Mouse (Mus musculus) forebrain, postnatal 0 days (tissue): ENCODE results near the gene Akap6. TPM values are rescaled to one million over a fixed set of nuclear protein-coding genes. Genes with fewer than 3 reads are reported as not detected.

Source experiments
- ATAC-seq: fragments of 200-750 bp; cut with Nextera tagmentation; 2 replicates; pipeline ENCODE4 v1.8.0; 2017; ENCODE audit warnings: mild to moderate bottlenecking, moderate library complexity
- DNase-seq: peaks from one replicate; pipeline ENCODE4 v3.0.0-alpha.2; 2015
- H3K27ac ChIP-seq: fragments of 300-500 bp; sonication (generic); 2 replicates; pipeline ENCODE4 v1.5.1; 2014; ENCODE audit warnings: low read depth, mild to moderate bottlenecking, antibody characterized with exemption, low read length, moderate library complexity, mixed read lengths
- H3K27me3 ChIP-seq: fragments of 300-500 bp; sonication (generic); 2 replicates; pipeline ENCODE4 v1.6.1; 2014; ENCODE audit warnings: mild to moderate bottlenecking, low read length, mixed read lengths; ENCODE audit not compliant: insufficient read depth
- H3K36me3 ChIP-seq: fragments of 300-500 bp; sonication (generic); 2 replicates; pipeline ENCODE4 v1.6.1; 2014; ENCODE audit warnings: mild to moderate bottlenecking, moderate library complexity; ENCODE audit not compliant: insufficient read depth
- H3K4me1 ChIP-seq: fragments of 300-500 bp; sonication (generic); 2 replicates; pipeline ENCODE4 v1.6.1; 2014; ENCODE audit warnings: antibody characterized with exemption; ENCODE audit not compliant: insufficient read depth
- H3K4me2 ChIP-seq: fragments of 300-500 bp; sonication (generic); 2 replicates; pipeline ENCODE4 v1.6.1; 2014; ENCODE audit warnings: low read depth, mild to moderate bottlenecking, moderate library complexity
- H3K4me3 ChIP-seq: fragments of 300-500 bp; sonication (generic); 2 replicates; pipeline ENCODE4 v1.5.1; 2014; ENCODE audit warnings: low read depth, low read length, mixed read lengths
- H3K9ac ChIP-seq: fragments of 300-500 bp; sonication (generic); 2 replicates; pipeline ENCODE4 v1.6.1; 2014; ENCODE audit warnings: mild to moderate bottlenecking
- H3K9me3 ChIP-seq: fragments of 300-500 bp; sonication (generic); 2 replicates; pipeline ENCODE4 v1.6.1; 2016; ENCODE audit warnings: low read length
- CTCF ChIP-seq: sonication (generic); IDR thresholded peaks from 2 replicates; pipeline ENCODE4 v1.5.1; 2016; ENCODE audit warnings: antibody characterized with exemption, control low read depth, low read depth
- WGBS: fragments of 180-500 bp; shearing (Covaris S2); extraction: QIAGEN DNeasy Blood & Tissue Kit; methylation state at CpG from one replicate; pipeline ENCODE4 v1.1.7; 2014; 5-methylcytosine and 5-hydroxymethylcytosine counted together
- polyA plus RNA-seq: library from polyadenylated mRNA; unstranded; fragments of >200 nt; fragmentation: Nextera tagmentation; extraction: Ambion mirVana; gene quantifications from 2 replicates; pipeline ENCODE4 v1.2.1, GENCODE M21; 2015
- total RNA-seq: library from RNA; depleted of rRNA; stranded (reverse); fragments of >200 nt; gene quantifications from 2 replicates; pipeline ENCODE4 v1.2.3, GENCODE M21; 2014

The Akap6 gene
- total and polyA plus RNA-seq, 2 experiments from 2014 or later, result 14.4 to 68.9 TPM

DNA sequence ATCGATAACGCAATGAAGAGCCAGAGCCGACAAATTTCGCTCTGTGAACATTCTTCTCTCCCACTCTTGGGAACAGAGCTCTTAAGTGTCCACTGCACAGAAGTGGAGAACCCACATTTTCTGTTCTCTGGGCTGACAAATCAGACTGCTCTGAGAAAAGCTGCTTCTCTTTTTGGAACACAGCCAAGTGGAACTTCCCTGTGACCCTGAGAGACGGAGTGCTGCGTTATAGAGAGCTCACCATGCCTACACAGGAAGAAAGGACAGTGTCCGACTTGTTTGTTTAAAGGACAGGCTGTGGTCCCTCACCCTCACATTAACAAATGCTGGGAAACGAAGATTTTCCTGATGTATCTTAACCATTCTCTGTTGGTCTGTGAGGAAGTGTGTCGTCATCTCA lies 11.8 kb upstream of the Akap6 start:
- TF ChIP-seq CTCF, result no peak
- Histone ChIP-seq H3K4me3 (no peak overlapping the region), H3K27ac (no peak overlapping the region), H3K4me2 (no peak overlapping the region), H3K9ac (no peak overlapping the region), H3K9me3 (no peaks in the 10 kb centered on the region), H3K4me1 (no peaks in the 10 kb centered on the region), H3K36me3 (no peaks in the 10 kb centered on the region), H3K27me3 (no peaks in the 10 kb centered on the region)
- no peak for ATAC-seq
- WGBS, result 64% methylated on average over 9 of the region's 9 CpGs
- no peak for DNase-seq

DNA sequence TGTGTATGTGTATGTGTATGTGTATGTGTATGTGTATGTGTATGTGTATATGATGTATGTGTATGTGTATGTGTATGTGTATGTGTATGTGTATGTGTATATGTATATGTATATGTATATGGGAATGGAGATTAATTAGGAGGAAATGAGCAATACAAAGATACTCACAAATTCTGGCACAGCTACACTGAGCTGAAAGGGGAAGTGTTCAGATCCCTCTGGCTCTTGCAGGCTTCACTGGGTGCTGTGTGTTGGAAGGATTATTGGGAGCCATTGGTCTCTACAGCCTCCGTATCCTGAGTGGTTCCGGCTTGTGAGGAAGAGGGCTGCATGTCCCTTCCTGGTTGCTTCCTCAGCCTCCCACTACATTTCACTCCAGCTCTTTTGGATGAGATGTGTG lies 10.5 kb upstream of the Akap6 start:
- Histone ChIP-seq H3K4me2 (no peak overlapping the region), H3K9me3 (no peaks in the 10 kb centered on the region), H3K4me3 (no peak overlapping the region), H3K27ac (no peak overlapping the region), H3K4me1 (no peaks in the 10 kb centered on the region), H3K9ac (no peak overlapping the region), H3K36me3 (no peaks in the 10 kb centered on the region), H3K27me3 (no peaks in the 10 kb centered on the region)
- WGBS, result 95% methylated on average over 2 of the region's 2 CpGs
- ATAC-seq (no peak), DNase-seq (no peak)
- TF ChIP-seq CTCF, result no peak

DNA sequence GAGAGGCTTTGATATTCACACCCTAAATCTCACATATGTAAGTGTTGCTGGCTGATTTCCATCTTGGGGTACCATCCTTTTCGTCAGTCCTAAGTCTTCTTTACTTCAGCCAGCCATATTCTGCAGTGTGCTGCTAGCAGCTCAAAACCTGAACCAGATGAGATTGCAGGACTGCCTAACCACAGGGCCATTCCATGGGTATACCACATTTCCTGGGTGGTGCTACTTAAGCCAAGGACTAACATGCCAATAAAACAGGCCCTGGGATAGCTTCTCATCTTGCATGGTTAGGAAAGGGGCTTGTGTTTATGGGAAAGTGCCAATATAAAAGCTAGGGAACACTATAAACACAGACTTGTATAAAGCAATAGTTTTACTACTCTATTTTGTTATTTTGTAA lies 7.6 kb upstream of the Akap6 start:
- TF ChIP-seq CTCF, result no peak
- no peaks in the 10 kb centered on the region for H3K4me1 ChIP-seq
- H3K4me2 ChIP-seq, result no peak overlapping the region
- no peaks in the 10 kb centered on the region for H3K36me3 ChIP-seq
- no peak overlapping the region for H3K27ac ChIP-seq
- H3K9ac ChIP-seq, result no peak overlapping the region
- no peak for DNase-seq
- H3K4me3 ChIP-seq, result no peak overlapping the region
- H3K27me3 ChIP-seq, result no peaks in the 10 kb centered on the region
- 82% methylated on average over 1 of the region's 1 CpGs for WGBS
- no peaks in the 10 kb centered on the region for H3K9me3 ChIP-seq
- no peak for ATAC-seq

DNA sequence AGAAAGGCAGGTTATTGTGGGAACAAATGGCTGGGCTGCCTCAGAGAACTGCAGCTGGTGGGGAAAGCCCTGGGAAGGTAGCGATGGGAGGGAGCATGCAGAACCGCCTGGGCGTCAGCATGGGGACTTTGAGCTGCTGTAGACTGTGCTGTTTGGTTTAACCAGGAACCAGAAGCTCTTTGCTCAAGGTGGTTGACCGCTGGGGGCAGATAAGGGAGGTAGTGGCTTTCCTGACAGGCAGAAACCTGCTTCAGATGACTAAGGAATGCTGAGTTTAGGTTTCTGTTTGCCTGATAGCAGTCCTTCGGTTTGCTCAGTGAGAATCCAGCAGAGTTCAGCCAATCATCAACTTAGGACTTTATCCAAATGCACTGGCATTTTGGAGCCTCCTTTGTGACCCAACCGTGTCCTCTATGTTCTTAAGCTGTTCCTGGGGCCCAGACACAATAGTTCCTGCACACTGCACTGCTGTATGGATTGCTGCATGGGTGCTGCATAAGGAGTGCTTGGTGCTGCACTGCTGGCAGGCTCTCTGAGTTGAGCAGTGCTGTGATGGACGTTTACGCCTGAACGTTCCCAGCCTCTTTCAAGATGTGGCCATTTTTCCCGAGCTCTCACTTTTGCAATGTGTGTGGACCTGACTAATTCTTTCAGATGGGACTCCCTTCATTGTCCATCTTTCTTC lies 6.8 kb upstream of the Akap6 start:
- WGBS, result 54% methylated on average over 10 of the region's 10 CpGs
- DNase-seq (no peak), ATAC-seq (no peak)
- H3K9ac ChIP-seq, result no peak overlapping the region
- H3K4me3 ChIP-seq, result no peak overlapping the region
- H3K27ac ChIP-seq, result no peak overlapping the region
- no peaks in the 10 kb centered on the region for H3K27me3 ChIP-seq
- no peaks in the 10 kb centered on the region for H3K4me1 ChIP-seq
- no peak overlapping the region for H3K4me2 ChIP-seq
- no peaks in the 10 kb centered on the region for H3K36me3 ChIP-seq
- no peaks in the 10 kb centered on the region for H3K9me3 ChIP-seq
- no peak for TF ChIP-seq CTCF

DNA sequence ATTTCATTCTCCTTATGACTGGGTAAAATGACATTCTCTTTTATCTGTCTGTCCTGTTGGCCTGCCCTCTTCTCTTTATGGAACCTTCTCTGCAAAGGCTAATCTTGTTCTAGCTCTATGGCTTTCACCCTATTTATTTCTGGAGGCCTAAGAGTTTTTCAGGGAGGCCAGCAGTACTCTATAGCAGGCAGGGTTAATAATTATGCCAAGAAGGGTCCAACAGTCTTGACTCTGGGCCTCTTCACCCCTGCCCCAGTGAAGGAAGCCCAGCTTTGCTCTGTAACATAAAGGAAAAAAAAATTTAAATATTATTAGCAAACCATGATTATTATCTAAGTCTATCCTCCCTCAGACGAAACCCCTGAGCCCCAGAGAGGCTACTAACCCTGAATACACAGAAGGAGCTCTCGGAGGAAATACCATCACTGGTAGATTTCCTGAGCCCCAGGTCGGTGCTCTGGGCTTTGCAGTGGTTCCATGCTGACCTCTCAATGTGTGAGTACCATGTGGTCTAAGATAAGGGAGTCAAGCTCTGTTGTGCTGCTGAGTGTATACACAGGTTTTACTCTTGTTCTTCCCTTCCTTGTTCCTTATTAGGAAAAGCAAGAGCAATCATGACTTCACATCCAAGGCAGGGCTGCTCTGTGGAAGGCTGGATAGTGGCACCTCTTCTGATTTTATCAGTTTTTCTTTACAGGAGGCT lies 1.6 kb upstream of the Akap6 start:
- DNase-seq, result no peak

DNA sequence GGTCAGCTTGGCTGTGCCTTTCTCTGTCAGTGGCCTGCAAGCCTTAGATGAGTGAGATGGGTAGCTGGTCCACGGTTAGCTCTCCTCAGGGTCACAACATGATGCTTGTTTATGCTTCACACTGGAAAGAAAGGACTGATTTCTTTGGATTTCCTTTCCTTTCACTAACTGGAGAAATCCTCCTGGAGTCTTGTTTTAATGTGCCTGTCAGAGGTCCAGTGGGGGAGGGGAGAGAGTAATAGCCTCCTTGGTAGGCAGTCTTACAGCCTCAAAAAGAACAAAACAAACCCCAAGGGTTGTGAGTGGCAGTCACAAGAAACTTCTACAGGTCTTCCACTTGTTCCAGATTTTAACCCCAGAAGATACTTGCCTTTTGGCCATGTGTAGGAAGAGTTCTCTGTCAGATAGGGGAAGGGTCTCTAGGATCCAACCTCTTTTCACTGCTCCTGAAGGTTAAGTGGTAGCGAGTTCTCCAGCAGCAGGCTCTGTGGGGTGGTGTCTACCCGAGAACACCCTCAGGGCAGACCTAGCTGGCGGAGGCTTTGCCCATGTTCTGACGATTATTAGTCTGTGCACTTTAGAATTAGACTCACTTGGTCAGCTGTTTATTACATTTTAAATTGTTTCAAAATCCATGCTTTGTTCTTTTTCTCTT lies 780 bp upstream of the Akap6 start:
- 0 out of 2 replicates have a peak, but pooled peaks have one; percentile 27 for ATAC-seq
- WGBS, result 9% methylated on average over 5 of the region's 5 CpGs
- Histone ChIP-seq H3K4me2 (peak overlapping the region; percentile 61), H3K9ac (peak overlapping the region; percentile 59), H3K9me3 (no peaks in the 10 kb centered on the region), H3K36me3 (no peaks in the 10 kb centered on the region), H3K4me1 (peaks cover 6% of the 10 kb centered on the region), H3K4me3 (peak overlapping the region; percentile 59), H3K27me3 (no peaks in the 10 kb centered on the region), H3K27ac (peak overlapping the region; percentile 89)
- no peak for TF ChIP-seq CTCF
- peak; percentile 39 for DNase-seq

More for the DNA sequence above, 1.6 kb upstream of the Akap6 start:
- Histone ChIP-seq H3K4me1 (peaks cover 4% of the 10 kb centered on the region), H3K27me3 (no peaks in the 10 kb centered on the region), H3K9ac (no peak overlapping the region), H3K4me3 (no peak overlapping the region), H3K36me3 (no peaks in the 10 kb centered on the region), H3K9me3 (no peaks in the 10 kb centered on the region), H3K27ac (no peak overlapping the region), H3K4me2 (no peak overlapping the region)
- no peak for ATAC-seq
- 74% methylated on average over 3 of the region's 3 CpGs for WGBS
- TF ChIP-seq CTCF, result no peak
